Mouse (Mus musculus) hindbrain, embryonic 14.5 days (tissue): ENCODE results near the gene L3mbtl3. TPM values are rescaled to one million over a fixed set of nuclear protein-coding genes. Genes with fewer than 3 reads are reported as not detected.
A peak's percentile ranks its signal among the peaks of the same experiment; 100 is the strongest.

ENCODE experiments used
- ATAC-seq: fragments of 200-750 bp; cut with Nextera tagmentation; 2 replicates; pipeline ENCODE4 v1.8.0; 2017; ENCODE audit warnings: moderate number of reproducible peaks, mild to moderate bottlenecking, moderate TSS enrichment, moderate library complexity; ENCODE audit not compliant: low FRiP score
- DNase-seq: peaks from one replicate; pipeline ENCODE4 v3.0.0-alpha.2; 2015; ENCODE audit warnings: low spot score
- H3K27ac ChIP-seq: fragments of 300-500 bp; sonication (generic); 2 replicates; pipeline ENCODE4 v1.5.1; 2014; ENCODE audit warnings: mild to moderate bottlenecking, moderate library complexity
- H3K27me3 ChIP-seq: fragments of 300-500 bp; sonication (generic); 2 replicates; pipeline ENCODE4 v1.6.1; 2014; ENCODE audit warnings: mild to moderate bottlenecking, low read length, mixed read lengths; ENCODE audit not compliant: control insufficient read depth, insufficient read depth
- H3K36me3 ChIP-seq: fragments of 300-500 bp; sonication (generic); replicated peaks from 2 replicates; pipeline ENCODE4 v1.6.1; 2014; ENCODE audit not compliant: control insufficient read depth, insufficient read depth
- H3K4me1 ChIP-seq: fragments of 300-500 bp; sonication (generic); replicated peaks from 2 replicates; pipeline ENCODE4 v1.6.1; 2014; ENCODE audit warnings: antibody characterized with exemption, low read length, mixed read lengths; ENCODE audit not compliant: control insufficient read depth, insufficient read depth
- H3K4me2 ChIP-seq: fragments of 300-500 bp; sonication (generic); replicated peaks from 2 replicates; pipeline ENCODE4 v1.6.1; 2014; ENCODE audit warnings: mild to moderate bottlenecking, moderate library complexity
- H3K4me3 ChIP-seq: fragments of 300-500 bp; sonication (generic); replicated peaks from 2 replicates; pipeline ENCODE4 v1.5.1; 2014; ENCODE audit warnings: mild to moderate bottlenecking, low read length
- H3K9ac ChIP-seq: fragments of 300-500 bp; sonication (generic); 2 replicates; pipeline ENCODE4 v1.6.1; 2014
- H3K9me3 ChIP-seq: fragments of 300-500 bp; sonication (generic); 2 replicates; pipeline ENCODE4 v1.6.1; 2016; ENCODE audit warnings: low read length; ENCODE audit not compliant: control insufficient read depth
- WGBS: fragments of 180-500 bp; shearing (Covaris S2); extraction: QIAGEN DNeasy Blood & Tissue Kit; methylation state at CpG from one replicate; pipeline ENCODE4 v1.1.7; 2014; 5-methylcytosine and 5-hydroxymethylcytosine counted together
- polyA plus RNA-seq: library from polyadenylated mRNA; unstranded; fragments of >200 nt; fragmentation: Nextera tagmentation; extraction: Ambion mirVana; gene quantifications from 2 replicates; pipeline ENCODE4 v1.2.1, GENCODE M21; 2014

The L3mbtl3 gene
- polyA plus RNA-seq, 1 experiment from 2014 or later = 25.8 TPM

- Histone ChIP-seq H3K4me2 (peak overlapping the region; percentile 99), H3K4me1 (peaks cover 19% of the 10 kb centered on the region), H3K4me3 (peak overlapping the region; percentile 88), H3K36me3 (no peaks in the 10 kb centered on the region), H3K9ac (peak overlapping the region; percentile 83), H3K9me3 (no peaks in the 10 kb centered on the region), H3K27me3 (no peaks in the 10 kb centered on the region), H3K27ac (peak overlapping the region; percentile 96)
- peak; percentile 89 for DNase-seq
- ATAC-seq = no peak
- WGBS = under 1% methylated on average over 51 of the region's 51 CpGs
Measured at GRCm38 (mm10) chr10:26372940-26373931, 2.5 kb downstream of the L3mbtl3 start.

GRCm38 (mm10) chr10:26371416-26371815, 4.4 kb downstream of the L3mbtl3 start:
- Histone ChIP-seq H3K27me3 (no peaks in the 10 kb centered on the region), H3K9ac (no peak overlapping the region), H3K36me3 (peaks cover 9% of the 10 kb centered on the region; the same call in 1 of the 2 replicates), H3K4me2 (no peak overlapping the region), H3K27ac (no peak overlapping the region), H3K4me3 (no peak overlapping the region), H3K4me1 (peaks cover 10% of the 10 kb centered on the region; the same call in 1 of the 2 replicates), H3K9me3 (no peaks in the 10 kb centered on the region)
- DNase-seq = no peak
- ATAC-seq = no peak
- WGBS = 65% methylated on average over 7 of the region's 7 CpGs

- H3K9me3 ChIP-seq = no peaks in the 10 kb centered on the region
- H3K36me3 ChIP-seq = peaks cover 9% of the 10 kb centered on the region; the same call in 1 of the 2 replicates
- no peak overlapping the region for H3K4me2 ChIP-seq
- no peaks in the 10 kb centered on the region for H3K27me3 ChIP-seq
- no peaks in the 10 kb centered on the region for H3K4me1 ChIP-seq
- no peak overlapping the region for H3K4me3 ChIP-seq
- H3K9ac ChIP-seq = no peak overlapping the region
- ATAC-seq (no peak), DNase-seq (no peak)
- no peak overlapping the region for H3K27ac ChIP-seq
- 94% methylated on average over 2 of the region's 2 CpGs for WGBS
Measured at GRCm38 (mm10) chr10:26364942-26365341, 10.8 kb downstream of the L3mbtl3 start.

DNA sequence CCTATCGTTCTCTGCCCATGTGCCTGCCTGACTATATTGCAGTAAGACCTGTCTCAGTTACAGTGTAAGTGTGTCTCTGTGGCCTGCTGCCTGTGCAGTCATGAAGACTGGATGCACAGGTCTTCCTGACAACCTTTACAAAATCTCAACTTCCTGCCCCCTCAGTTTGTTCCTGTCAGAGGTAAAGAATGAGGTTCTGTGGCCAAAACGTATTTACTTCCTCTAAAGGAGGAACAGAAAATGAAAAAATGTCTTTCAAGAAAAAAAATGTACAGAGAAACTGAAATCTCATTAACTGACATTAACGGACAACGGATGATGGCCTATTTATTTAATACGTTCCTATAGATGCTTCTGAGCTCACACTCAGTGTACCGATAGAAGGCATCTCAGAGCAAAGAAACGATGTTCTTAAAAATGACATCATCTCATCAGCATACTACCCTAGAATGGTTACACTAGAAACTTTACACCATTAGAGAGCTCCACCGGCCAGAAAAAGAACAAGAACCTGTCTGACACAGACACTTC, 11.4 kb downstream of the L3mbtl3 start:
- Histone ChIP-seq H3K4me1 (no peaks in the 10 kb centered on the region), H3K36me3 (peaks cover 9% of the 10 kb centered on the region; the same call in 1 of the 2 replicates), H3K4me3 (no peak overlapping the region)

GRCm38 (mm10) chr10:26363605-26364004, 12.2 kb downstream of the L3mbtl3 start:
- Histone ChIP-seq H3K9ac (no peak overlapping the region), H3K4me2 (no peak overlapping the region), H3K4me3 (no peak overlapping the region), H3K36me3 (peaks cover 9% of the 10 kb centered on the region; the same call in 1 of the 2 replicates), H3K4me1 (no peaks in the 10 kb centered on the region), H3K27ac (no peak overlapping the region), H3K27me3 (no peaks in the 10 kb centered on the region), H3K9me3 (no peaks in the 10 kb centered on the region)
- DNase-seq = no peak
- 74% methylated on average over 3 of the region's 3 CpGs for WGBS
- ATAC-seq = no peak

More for the DNA sequence above, 11.4 kb downstream of the L3mbtl3 start:
- ATAC-seq (no peak), DNase-seq (no peak)
- no peaks in the 10 kb centered on the region for H3K27me3 ChIP-seq
- no peaks in the 10 kb centered on the region for H3K9me3 ChIP-seq
- 82% methylated on average over 8 of the region's 8 CpGs for WGBS
- H3K27ac ChIP-seq = no peak overlapping the region
- no peak overlapping the region for H3K4me2 ChIP-seq
- no peak overlapping the region for H3K9ac ChIP-seq

DNA sequence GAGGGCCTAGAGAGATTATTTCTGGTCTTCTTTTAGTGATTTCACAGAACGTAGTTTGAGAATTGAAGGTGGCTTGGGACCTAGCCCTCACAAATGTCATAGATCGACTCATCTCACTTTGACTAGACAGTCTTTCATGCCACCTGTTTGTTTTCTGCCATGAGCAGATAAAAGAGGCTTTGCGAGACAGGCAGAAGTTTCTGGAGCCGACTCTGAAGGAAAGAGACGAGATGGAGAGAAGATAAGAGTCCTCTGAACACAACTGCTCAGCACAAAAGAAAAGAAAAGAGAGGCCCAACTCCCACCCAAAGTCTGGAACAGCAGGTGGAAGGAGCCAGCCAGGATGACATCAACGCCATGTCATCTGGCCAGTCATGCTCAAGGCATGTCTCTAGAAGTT, 17.0 kb downstream of the L3mbtl3 start:
- no peak overlapping the region for H3K9ac ChIP-seq
- H3K36me3 ChIP-seq = no peaks in the 10 kb centered on the region
- no peaks in the 10 kb centered on the region for H3K9me3 ChIP-seq
- no peaks in the 10 kb centered on the region for H3K27me3 ChIP-seq
- H3K27ac ChIP-seq = no peak overlapping the region
- WGBS = 95% methylated on average over 6 of the region's 6 CpGs
- ATAC-seq (no peak), DNase-seq (no peak)
- no peaks in the 10 kb centered on the region for H3K4me1 ChIP-seq
- no peak overlapping the region for H3K4me3 ChIP-seq
- H3K4me2 ChIP-seq = no peak overlapping the region

GRCm38 (mm10) chr10:26358231-26358630, 17.5 kb downstream of the L3mbtl3 start:
- H3K4me1 ChIP-seq = no peaks in the 10 kb centered on the region
- H3K9ac ChIP-seq = no peak overlapping the region
- no peak for DNase-seq
- ATAC-seq = no peak
- no peaks in the 10 kb centered on the region for H3K36me3 ChIP-seq
- no peaks in the 10 kb centered on the region for H3K9me3 ChIP-seq
- H3K27me3 ChIP-seq = no peaks in the 10 kb centered on the region
- H3K27ac ChIP-seq = no peak overlapping the region
- H3K4me3 ChIP-seq = no peak overlapping the region
- WGBS = 98% methylated on average over 5 of the region's 5 CpGs
- no peak overlapping the region for H3K4me2 ChIP-seq

- 53% methylated on average over 4 of the region's 4 CpGs for WGBS
- no peak overlapping the region for H3K4me3 ChIP-seq
- no peaks in the 10 kb centered on the region for H3K27me3 ChIP-seq
- no peaks in the 10 kb centered on the region for H3K4me1 ChIP-seq
- DNase-seq (no peak), ATAC-seq (no peak)
- H3K4me2 ChIP-seq = no peak overlapping the region
- peaks cover 8% of the 10 kb centered on the region; the same call in 1 of the 2 replicates for H3K36me3 ChIP-seq
- H3K9me3 ChIP-seq = no peaks in the 10 kb centered on the region
- H3K27ac ChIP-seq = no peak overlapping the region
- no peak overlapping the region for H3K9ac ChIP-seq
Measured at GRCm38 (mm10) chr10:26353781-26354180, 22.0 kb downstream of the L3mbtl3 start.

DNA sequence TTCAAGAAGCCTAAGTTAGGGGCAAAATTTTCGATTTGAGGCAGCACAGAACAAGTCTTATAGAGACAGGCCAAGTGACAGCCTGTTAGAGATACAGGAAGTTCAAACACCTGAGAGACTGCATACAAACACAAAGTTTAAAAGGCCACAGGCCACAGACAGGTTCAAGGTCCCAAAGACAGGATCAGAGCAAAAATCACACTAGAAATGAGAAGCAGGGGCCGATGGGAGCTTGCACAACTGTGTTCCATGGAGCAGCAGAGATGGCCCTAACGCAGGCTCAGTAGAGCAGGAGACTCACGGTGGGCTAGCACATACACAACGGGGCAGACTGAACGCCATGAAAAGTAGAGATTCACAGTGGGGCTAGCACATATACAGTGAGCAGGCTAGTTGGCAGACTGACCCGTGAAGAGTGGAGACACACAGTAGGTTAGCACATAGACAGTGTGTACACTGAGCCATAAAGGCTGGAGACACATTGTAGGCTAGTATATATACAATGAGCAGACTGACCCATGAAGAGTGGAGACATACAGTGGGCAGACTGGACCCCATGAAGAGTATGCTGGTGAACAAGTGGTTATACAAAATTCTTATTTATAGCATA, 24.5 kb downstream of the L3mbtl3 start:
- Histone ChIP-seq H3K27ac (no peak overlapping the region), H3K9ac (no peak overlapping the region), H3K36me3 (peaks cover 8% of the 10 kb centered on the region; the same call in 1 of the 2 replicates), H3K4me3 (no peak overlapping the region), H3K4me2 (no peak overlapping the region), H3K27me3 (no peaks in the 10 kb centered on the region), H3K9me3 (no peaks in the 10 kb centered on the region), H3K4me1 (no peaks in the 10 kb centered on the region)
- no peak for ATAC-seq
- DNase-seq = no peak
- WGBS = 93% methylated on average over 7 of the region's 7 CpGs
